Mouse (Mus musculus) right cerebral cortex, adult 18-20 months (tissue): ENCODE measurements around the gene Maz.

Experiments used
- DNase-seq: peaks from one replicate; pipeline ENCODE4 v3.0.0; 2022; ENCODE audit warnings: mixed read lengths

The Maz gene

GRCm38 (mm10) chr7:127004122-127004875, 22.5 kb downstream of the Maz start:
- no peak for DNase-seq

DNA sequence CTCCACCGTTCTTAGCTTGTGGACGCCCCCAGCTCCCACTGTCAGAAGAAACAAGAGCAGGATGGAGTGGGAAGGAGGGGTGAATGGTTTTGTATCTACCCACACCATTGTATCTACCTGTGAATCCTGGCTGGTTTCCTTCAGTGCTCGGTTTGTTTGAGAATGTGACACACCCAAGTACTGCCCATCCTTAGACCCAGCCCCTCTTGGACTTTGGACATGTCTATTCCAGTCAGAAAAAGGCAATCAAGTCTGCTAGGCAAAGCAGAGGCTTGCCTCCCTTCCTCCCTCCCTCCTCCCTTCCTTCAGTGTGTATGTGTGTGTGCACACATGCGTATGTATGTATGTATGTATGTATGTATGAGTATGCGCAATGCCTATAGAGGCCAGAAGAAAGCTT, 23.2 kb downstream of the Maz start:
- DNase-seq = no peak

DNA sequence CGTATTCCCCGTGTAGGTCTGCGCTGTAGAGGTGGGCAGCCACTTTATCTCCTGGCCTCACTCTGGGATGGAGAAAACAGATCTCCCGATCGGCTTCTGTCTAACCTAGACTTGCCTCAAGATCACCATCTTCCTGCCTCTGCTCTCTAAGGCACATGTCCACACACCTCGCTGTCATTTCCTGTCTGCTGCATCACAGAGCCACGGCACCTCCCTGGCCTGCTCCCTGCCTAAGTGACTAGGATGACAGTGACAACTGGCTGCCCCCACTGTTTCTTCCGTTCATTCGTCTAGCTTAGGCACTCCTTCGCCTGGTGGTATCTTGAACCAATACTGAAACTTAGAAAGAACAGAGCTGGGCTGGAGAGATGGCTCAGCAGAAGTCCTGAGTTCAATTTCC, 27.3 kb downstream of the Maz start:
- DNase-seq = no peak

DNA sequence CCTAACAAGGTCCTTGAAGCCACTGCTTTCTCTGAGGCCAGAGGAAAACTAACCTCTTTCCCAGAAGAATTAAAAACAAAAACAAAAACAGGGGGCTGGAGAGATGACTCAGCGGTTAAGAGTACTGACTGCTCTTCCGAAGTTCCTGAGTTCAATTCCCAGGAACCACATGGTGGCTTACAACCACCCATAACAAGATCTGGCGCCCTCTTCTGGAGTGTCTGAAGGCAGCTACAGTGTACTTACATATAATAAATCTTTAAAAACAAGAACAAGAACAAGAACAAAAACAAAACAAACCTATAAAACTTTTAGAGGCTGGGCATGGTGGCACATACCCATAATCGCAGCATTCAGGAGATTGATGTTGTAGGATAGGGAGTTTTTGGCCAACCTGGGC, 30.4 kb downstream of the Maz start:
- no peak for DNase-seq

DNA sequence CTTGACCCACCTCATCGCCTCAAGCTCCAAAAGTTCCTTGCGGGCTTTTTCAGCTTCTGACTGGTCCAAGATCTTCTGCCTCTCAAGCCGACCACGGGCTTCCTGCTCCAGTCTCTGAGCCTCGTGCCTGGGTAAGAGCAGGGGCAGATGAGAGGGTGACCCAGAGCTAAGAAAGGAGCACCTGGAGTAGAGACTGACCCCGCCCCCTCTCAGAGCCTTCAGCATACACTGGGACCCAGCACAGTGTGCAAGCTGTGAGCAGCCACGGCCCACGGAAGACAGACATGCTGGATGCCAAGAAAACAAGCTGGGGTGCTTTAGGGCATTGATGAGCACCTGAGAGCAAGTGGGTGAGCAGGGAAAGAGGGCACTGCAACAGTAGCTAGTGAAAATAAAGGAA, 38.0 kb downstream of the Maz start:
- no peak for DNase-seq

GRCm38 (mm10) chr7:126986319-126986718, 40.5 kb downstream of the Maz start:
- DNase-seq = peak; percentile 67

GRCm38 (mm10) chr7:126984667-126985444, 42.0 kb downstream of the Maz start:
- DNase-seq = peak; percentile 75

DNA sequence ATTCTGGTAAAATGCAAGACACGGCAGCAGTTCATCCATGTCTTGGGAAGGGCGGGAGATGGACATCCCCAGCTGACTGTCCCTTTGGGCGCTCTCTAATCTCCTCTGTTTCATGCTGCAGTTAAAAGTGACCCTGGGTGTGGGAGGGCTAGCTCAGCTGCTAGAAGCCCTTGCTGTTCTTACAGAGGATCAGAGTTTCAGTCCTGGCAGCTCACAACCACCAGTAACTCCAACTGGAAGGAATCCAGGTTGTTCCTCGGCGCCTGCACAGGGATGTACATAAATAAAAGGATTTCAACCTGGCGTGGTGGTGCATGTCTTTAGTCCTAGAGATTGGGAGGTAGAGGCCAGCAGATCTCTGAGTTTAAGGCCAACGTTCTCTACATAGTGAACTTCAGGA, 43.7 kb downstream of the Maz start:
- DNase-seq = no peak

GRCm38 (mm10) chr7:126982054-126982453, 44.8 kb downstream of the Maz start:
- DNase-seq = no peak

DNA sequence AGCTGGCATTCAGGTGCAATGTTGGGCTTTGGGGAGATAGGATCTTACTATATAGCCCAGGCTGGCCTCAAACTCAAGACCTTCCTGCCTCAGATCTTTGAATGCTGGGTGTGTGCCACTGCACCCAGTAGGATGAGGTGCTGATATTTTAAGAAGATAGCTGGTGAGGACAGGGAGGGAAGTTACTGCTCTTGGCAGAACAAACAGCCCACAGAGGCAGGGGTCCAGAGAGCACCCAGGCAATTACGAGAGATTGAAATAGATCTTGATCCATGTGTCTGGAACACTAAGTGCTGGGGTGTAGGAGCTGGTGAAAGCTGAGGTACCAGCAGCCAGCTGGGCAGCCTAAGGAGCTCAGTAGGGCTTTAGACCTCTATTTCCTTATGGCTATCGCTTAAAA, 45.2 kb downstream of the Maz start:
- DNase-seq = no peak

GRCm38 (mm10) chr7:126978841-126979240, 48.0 kb downstream of the Maz start:
- no peak for DNase-seq

- DNase-seq = no peak
Observed at GRCm38 (mm10) chr7:126976878-126977459, 49.9 kb downstream of the Maz start.

DNA sequence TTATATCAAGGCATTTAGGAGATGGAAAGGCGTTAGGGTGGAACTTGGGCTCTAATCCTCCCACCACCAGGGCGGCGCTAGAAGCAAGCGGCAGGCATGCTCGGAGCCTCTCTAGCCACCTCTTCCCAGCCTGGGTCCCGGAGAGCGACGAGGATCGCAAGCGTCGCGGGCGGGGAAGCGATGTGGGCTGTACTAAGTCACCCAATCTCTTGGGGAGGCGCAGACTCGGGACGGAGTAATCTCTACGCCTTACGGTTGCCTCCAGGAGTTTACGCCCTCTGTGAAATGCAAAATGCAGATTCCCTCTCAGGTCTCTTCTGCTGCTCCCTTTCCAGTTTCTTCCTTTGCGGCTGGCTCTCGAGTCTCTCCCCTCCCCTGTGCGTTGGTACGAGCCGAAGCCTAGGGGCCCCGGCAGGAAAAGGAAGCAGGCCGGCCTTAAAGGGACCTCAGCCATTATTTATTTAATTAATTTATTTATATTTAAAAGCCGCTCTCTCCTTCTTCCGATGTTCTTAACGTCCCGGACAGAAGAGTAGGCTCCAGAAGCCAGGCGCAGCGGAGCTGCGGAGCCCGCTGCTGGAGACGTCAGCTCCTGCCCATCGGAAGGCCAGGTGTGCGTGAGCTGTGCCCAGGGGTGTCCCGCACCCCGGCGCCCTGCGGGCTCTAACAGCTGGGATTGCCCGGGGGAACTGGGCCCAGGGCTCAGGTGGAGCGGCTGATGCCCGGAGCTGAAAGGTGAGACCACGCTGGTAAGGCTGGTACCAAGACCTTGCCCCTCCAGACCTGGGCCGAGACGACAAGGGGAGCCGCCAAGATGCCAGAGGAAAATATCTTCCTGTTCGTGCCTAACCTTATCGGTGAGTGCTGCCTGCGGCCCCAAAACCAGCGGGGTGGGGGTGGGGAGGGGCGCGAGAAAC, 50.6 kb downstream of the Maz start, which contains the start of gene Cdiptos:
Cdiptos (minus strand) TSS at position 149 of the 917 bp plus-strand sequence.
- peak; percentile 95 for DNase-seq

DNA sequence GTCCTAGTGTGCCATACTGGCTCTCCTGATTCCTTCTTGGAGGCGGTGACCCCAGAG, 51.1 kb downstream of the Maz start, which contains the start of gene Cdipt:
Cdipt (plus strand) TSS at position 22 of the 57 bp plus-strand sequence.
- no peak for DNase-seq

DNA sequence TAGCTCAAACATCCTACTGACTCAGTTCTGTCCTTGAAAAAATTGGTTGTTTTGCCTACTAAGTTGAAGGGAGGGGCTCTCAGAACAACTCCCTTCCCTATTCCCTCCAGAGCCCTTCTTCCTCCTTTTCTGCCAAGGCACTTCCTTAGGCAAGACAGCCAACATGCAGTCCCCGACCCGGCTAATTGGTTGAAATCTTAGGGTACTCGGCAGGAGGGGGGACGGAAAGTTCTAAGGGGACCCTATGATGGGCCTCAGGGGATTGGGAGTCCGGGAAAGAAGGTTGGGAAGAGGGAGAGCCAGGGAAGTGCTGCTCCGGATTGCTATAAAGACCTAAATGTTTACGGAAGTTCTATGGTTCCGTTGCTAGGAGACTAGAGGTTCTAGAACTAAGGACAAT, 51.3 kb downstream of the Maz start:
- no peak for DNase-seq
